Mouse (Mus musculus): ENCODE measurements at regions not wholly inside any gene's neighbourhood (a gene's known extent, or its start where the extent isn't known, plus 50 kb on each side); places are given as distances from the start of the nearest gene placed in this dataset.

DNA sequence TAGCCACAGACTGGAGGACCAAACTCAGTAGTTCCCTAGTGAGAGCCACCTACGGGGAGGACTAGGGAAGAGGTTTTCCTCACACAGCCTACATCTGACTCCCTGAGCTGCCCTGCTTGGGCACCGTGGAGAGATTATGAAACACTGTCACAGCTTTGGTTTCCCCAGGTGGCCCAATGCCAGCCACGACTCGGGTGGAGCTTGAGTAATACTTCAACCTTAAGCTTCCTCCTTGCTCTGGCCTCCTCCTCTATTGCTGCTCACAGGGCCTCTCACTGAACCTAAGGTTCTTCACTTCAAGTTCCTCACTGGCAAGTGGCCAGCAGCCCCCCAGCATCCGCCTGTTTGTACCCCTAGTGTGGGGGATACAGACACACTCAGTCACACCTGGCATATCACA, 224.9 kb upstream of the Rpl38 start:
- TF ChIP-seq POLR2A (IDR thresholded peaks at IDR 0.05; ENCODE audit: borderline replicate concordance, insufficient read depth, low read length) = no peak
- no peak for TF ChIP-seq CTCF (IDR thresholded peaks at IDR 0.05; ENCODE audit: borderline replicate concordance, insufficient read depth, low read depth, low read length)

Measured in cerebellum, adult 2 months (tissue).